In genomic region chr2:148507523-148507922, GRCm38 (mm10) we compare ENCODE assay signal across 22 mouse cellular contexts.
"Had no signal": no experiment of that assay in that cellular context is flagged by ENCODE, and none has a peak within 500 bp of the region (broad histone marks: within the 10 kb centered on the region; RNA-seq: fewer than 3 reads in every experiment).

No protein-coding gene starts in this region.

- H3K27me3 ChIP-seq: kidney, embryonic 15.5 days; limb, embryonic 12.5 days; limb, embryonic 15.5 days; midbrain, embryonic 12.5 days; midbrain, embryonic 15.5 days; neural tube, embryonic 12.5 days; neural tube, embryonic 15.5 days; stomach, embryonic 15.5 days had no signal

- H3K27ac ChIP-seq: kidney, embryonic 15.5 days; limb, embryonic 12.5 days; limb, embryonic 15.5 days; liver, embryonic 14.5 days; midbrain, embryonic 12.5 days; midbrain, embryonic 15.5 days; neural tube, embryonic 12.5 days; neural tube, embryonic 15.5 days; stomach, embryonic 15.5 days had no signal

- DNase-seq: kidney, adult 11 months; kidney, adult 8-10 months; kidney, postnatal 10 days; kidney, postnatal 36 days; layer of hippocampus, postnatal 36 days; left cerebral cortex, postnatal 4 days; liver, postnatal 0 days; lung, postnatal 14 days; right cerebral cortex, adult 18-20 months; right cerebral cortex, postnatal 14 days; spleen, adult 18-20 months; thymus, postnatal 25 days had no signal

- H3K4me3 ChIP-seq: kidney, embryonic 15.5 days; limb, embryonic 12.5 days; limb, embryonic 15.5 days; midbrain, embryonic 12.5 days; midbrain, embryonic 15.5 days; neural tube, embryonic 12.5 days; neural tube, embryonic 15.5 days; stomach, embryonic 15.5 days had no signal

- H3K9ac ChIP-seq: kidney, embryonic 15.5 days; limb, embryonic 12.5 days; limb, embryonic 15.5 days; liver, embryonic 14.5 days; liver, postnatal 0 days; midbrain, embryonic 12.5 days; midbrain, embryonic 15.5 days; neural tube, embryonic 12.5 days; neural tube, embryonic 15.5 days; stomach, embryonic 15.5 days had no signal

- ATAC-seq: liver, postnatal 0 days; midbrain, embryonic 15.5 days had no signal

- H3K4me1 ChIP-seq: limb, embryonic 12.5 days; limb, embryonic 15.5 days; midbrain, embryonic 12.5 days; midbrain, embryonic 15.5 days; neural tube, embryonic 12.5 days; neural tube, embryonic 15.5 days had no signal

- H3K36me3 ChIP-seq: kidney, embryonic 15.5 days; limb, embryonic 12.5 days; limb, embryonic 15.5 days; midbrain, embryonic 12.5 days; midbrain, embryonic 15.5 days; neural tube, embryonic 12.5 days; neural tube, embryonic 15.5 days; stomach, embryonic 15.5 days had no signal

- H3K9me3 ChIP-seq: kidney, embryonic 15.5 days; limb, embryonic 12.5 days; limb, embryonic 15.5 days; midbrain, embryonic 12.5 days; midbrain, embryonic 15.5 days; neural tube, embryonic 12.5 days; neural tube, embryonic 15.5 days; stomach, embryonic 15.5 days had no signal

- H3K4me2 ChIP-seq: kidney, embryonic 15.5 days; limb, embryonic 12.5 days; limb, embryonic 15.5 days; liver, embryonic 11.5 days; midbrain, embryonic 12.5 days; midbrain, embryonic 15.5 days; neural tube, embryonic 12.5 days; neural tube, embryonic 15.5 days; stomach, embryonic 15.5 days had no signal
